Mouse (Mus musculus): ENCODE data around the gene Tpcn2.

Gene Tpcn2

GRCm38 (mm10) chr7:145242851-145243712, 40.7 kb downstream of the Tpcn2 start:
- in situ Hi-C loops (cut with MseI, MboI): loop anchor here (5.0 kb wide), 1 partner anchor 306 kb away; the partner anchor contains the start of gene Ccnd1 (in 2 of the 2)

GRCm38 (mm10) chr7:145242028-145242427, 41.8 kb downstream of the Tpcn2 start:
- in situ Hi-C loops (cut with MseI, MboI): loop anchor here (5.0 kb wide), 1 partner anchor 305 kb away; the partner anchor contains the start of gene Ccnd1 (in 2 of the 2)

GRCm38 (mm10) chr7:145240929-145241328, 42.9 kb downstream of the Tpcn2 start:
- in situ Hi-C loops (cut with MseI, MboI): loop anchor here (5.0 kb wide), 1 partner anchor 304 kb away; the partner anchor contains the start of gene Ccnd1 (in 2 of the 2)

DNA sequence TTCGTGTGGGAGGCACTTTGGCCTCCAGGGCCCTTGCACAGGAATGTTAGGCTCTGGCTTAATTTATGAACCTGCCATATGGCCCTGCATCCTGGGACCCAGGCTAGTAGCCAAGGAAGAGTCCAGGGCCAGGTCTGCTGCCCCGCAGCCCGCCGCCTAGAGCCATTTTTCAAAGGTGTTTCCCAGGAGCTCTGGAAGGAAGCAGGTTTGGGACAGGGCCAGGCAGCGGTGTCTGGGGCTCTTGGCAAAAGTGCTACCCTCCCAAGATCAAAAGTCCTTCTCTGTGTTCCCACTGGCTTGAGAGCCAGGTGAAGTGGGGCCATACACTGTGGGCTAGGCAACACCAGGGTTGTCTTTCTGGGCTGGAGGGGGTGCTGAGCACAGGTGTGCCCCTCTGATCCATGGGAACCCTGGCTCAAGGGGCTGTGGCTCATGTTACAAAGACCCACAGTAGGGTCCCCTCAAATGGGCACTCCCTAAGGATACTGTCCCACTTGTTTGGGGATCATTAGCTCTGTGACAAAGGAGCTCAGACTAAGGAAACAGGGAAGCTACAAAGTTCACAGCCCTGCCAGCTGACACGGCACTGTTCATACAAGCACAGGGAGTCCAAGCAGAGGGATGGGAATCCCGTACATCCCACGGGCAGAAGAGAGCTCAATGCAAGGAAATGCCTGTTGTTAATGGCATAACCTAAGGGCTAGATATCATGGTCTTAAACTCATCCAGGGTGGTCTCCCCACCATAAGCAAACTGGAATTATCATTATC, 43.9 kb downstream of the Tpcn2 start:
- in situ Hi-C loops (cut with MseI, MboI): loop anchor here (5.0 kb wide), 1 partner anchor 303 kb away; the partner anchor contains the start of gene Ccnd1 (in 2 of the 2)

DNA sequence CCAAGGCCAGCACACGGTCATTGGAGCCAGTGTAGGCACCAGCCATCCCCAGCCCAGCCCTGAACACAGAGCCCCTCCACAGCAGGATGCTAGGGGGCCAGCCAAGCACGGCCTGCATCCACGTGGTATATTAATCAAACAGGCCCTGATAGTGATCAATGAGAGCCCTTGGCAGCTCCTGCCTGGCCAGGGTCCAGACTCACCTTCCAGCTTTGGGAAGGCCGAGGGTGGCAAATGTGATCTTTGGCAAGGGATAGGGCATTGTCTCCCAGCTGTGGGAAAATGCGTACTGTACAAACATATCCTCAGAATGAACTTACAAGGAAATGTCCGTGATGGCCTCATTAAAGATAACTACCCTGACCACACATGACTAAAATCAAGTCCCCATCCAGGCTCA, 44.7 kb downstream of the Tpcn2 start:
- in situ Hi-C loops (cut with MseI, MboI): no loop called here

DNA sequence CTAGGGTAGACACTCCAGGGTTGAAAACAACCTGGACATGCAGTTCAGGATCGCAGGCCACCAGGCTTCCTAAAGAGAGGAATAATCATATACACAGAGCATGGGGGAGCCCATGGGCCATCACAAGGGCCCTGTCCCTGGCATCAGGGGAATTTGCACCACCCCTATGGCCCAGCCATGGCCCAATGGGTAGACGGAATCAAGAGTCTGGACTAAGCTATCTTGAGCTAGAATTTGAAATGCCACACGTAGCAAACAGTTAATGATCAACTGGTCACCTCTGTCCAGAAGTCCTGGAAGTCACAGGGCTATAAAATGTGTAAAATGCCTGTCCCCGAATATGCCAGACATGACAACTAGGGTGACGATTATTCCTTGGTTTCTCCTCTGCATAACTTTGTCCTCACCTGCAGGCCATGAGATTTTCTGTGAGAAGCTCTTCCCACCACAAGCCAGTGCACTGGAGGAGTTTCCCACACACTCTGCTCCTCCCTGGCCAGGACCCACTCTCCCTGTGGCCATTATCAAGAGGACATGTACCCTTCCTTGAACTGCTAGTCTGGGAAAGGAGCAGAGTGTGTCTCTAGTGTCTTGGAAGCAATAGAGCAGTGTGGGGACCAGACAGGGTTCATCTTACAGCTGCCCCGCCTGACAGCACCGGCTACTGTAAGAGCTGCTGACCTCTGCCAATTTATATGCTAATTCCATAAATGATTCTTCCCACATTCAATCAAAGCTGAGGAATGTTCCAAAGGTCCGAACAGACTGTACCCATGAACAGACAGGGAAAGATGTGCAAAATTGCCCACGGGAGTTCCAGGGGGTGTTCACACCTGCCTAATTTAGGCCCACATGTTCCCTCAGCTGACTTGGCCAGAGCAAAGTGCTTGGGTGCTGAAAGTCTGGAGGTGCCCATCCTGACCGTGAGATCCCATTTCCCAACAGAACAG, 48.7 kb downstream of the Tpcn2 start:
- in situ Hi-C loops (cut with MseI, MboI): no loop called here

GRCm38 (mm10) chr7:145231659-145232058, 52.2 kb downstream of the Tpcn2 start:
- in situ Hi-C loops (cut with MseI, MboI): no loop called here

DNA sequence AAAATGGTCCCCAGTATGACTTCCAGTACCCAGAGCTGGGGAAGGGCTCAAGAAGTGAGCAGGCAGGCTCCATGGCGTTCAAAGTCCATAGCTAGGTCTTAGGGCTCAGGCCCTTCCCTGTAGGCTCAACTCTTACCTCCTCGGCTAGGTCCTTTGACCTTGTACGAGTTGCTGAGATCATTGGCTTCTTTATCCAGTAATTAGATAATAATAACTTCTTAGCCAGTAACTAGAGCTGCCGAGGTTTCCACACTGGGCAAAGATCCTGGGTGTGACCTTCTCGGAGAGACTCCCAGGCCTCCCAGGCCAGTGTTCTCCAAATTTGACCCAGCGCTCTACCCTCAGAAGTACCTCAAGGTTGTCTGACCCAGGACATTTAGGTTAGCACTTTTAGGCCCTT, 57.2 kb downstream of the Tpcn2 start:
- in situ Hi-C loops (cut with MseI, MboI): no loop called here

DNA sequence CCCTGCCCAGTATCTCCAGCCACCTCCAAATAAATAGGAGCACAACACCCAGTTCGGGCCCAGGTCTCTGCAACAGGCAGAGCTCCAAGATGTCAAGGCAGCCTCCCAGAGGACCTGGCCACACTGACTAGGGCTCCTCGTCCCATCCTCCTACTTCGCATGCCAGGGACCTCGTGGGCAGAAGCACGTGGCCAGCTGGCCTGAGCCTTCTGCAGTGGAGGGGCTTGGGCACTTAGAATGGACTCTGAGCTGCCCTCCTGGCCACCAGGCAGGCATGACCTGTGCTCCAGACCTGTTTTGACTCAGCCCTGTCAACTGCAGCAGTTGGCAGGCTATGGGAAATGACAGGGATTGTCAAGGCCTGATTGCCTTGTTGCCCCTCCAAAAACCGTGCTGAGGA, 58.2 kb downstream of the Tpcn2 start:
- in situ Hi-C loops (cut with MseI, MboI): no loop called here

- in situ Hi-C loops (cut with MseI, MboI): no loop called here
These were observed 61.7 kb downstream of the Tpcn2 start for GRCm38 (mm10) chr7:145221841-145222689.

- in situ Hi-C loops (cut with MseI, MboI): no loop called here
These were observed 62.5 kb downstream of the Tpcn2 start for GRCm38 (mm10) chr7:145221346-145221745.

DNA sequence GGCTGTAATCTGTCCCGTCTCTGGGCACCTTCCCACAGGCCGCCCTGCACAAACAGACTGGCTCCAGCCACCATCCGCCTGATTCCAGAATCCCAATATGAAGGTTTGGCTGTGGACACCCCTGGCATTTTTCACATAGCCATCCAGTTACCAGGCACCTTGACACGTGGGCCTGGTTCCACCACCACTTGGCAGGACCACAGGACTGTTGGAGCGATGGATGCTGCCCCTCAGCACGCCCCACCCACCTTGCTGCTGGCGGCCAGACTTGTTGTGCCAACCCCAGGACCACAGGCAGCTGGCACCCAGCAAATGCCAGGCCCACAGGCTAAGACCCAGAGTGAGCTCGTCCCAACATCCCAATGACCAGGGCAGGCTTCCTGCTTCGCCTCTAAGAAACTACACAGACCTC, 64.4 kb downstream of the Tpcn2 start:
- in situ Hi-C loops (cut with MseI, MboI): no loop called here

DNA sequence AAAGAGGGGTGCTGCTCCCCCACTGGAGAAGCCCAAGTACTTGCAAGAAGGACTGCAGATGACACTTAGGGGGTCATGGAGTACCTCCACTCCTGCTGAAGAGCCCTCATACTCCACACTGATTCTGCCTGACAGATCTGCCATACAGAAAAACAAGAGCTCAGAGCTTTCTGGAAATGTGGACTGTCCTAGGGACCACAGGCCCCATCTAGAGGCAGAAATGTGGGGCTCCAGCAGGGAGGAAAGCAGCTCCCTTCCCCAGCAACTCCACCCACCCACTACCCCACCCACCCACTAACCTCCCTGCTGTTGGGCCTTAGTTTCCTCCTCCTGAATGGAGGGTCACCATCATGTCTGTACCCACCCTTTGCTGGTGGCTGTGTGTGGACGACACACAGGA, 67.2 kb downstream of the Tpcn2 start:
- in situ Hi-C loops (cut with MseI, MboI): no loop called here

GRCm38 (mm10) chr7:145215476-145215875, 68.3 kb downstream of the Tpcn2 start:
- in situ Hi-C loops (cut with MseI, MboI): no loop called here

- in situ Hi-C loops (cut with MseI, MboI): no loop called here
These were observed 71.8 kb downstream of the Tpcn2 start for GRCm38 (mm10) chr7:145211680-145212659.

GRCm38 (mm10) chr7:145210477-145211070, 73.2 kb downstream of the Tpcn2 start:
- in situ Hi-C loops (cut with MseI, MboI): no loop called here

- in situ Hi-C loops (cut with MseI, MboI): no loop called here
These were observed 75.8 kb downstream of the Tpcn2 start, which contains the start of gene 1810010D01Rik for GRCm38 (mm10) chr7:145208006-145208405. Gene 1810010D01Rik, minus strand, starts transcription at chr7:145208119.

- in situ Hi-C loops (cut with MseI, MboI): no loop called here
These were observed 77.0 kb downstream of the Tpcn2 start for GRCm38 (mm10) chr7:145206801-145207200.
